Mouse (Mus musculus) T-helper 2 cell (primary cell): Measurements from ENCODE around the gene Slc24a1.
"Not testable (repeated sequence)": the region's sequence is repeated elsewhere in the genome, so short reads cannot be mapped to it uniquely, and the experiment has no call there.

ENCODE experiments used
- in situ Hi-C: fragments of 300-600 bp; cut with MboI, MseI; formaldehyde crosslinking; loops from one replicate; pipeline ENCODE4 v1.15.1; 2025; ENCODE audit warnings: high pct_unique_total_duplicates

Gene Slc24a1

GRCm38 (mm10) chr9:64951161-64951657 is at the start of gene Slc24a1:
Gene Slc24a1 (minus strand): TSS chr9:64951607.
- in situ Hi-C loops = no loop called here

GRCm38 (mm10) chr9:64995464-64995863 is 44.1 kb upstream of the Slc24a1 start:
- in situ Hi-C loops = not testable (repeated sequence)

GRCm38 (mm10) chr9:64990291-64990690 is 38.9 kb upstream of the Slc24a1 start:
- in situ Hi-C loops = no loop called here

DNA sequence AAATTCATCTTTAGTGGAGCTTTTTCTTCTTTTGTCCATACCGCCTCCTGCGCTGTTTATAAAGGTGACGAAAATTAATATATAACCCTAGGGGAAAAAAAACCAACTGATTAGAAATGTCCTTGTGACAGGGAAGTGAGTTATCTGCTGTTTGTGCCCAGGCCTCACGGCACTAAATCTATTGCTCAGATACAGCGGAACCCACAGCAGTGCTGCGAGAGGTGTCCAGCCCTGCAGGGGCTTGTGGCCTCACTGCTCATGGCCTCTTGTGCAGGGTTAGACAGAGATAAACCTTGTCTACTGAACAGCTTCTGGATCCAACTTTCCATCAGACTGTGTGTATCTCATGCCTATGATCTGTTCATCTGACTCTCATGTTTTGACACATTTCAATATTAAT is 37.0 kb upstream of the Slc24a1 start:
- in situ Hi-C loops = no loop called here

GRCm38 (mm10) chr9:64987651-64988050 is 36.2 kb upstream of the Slc24a1 start:
- in situ Hi-C loops = no loop called here

DNA sequence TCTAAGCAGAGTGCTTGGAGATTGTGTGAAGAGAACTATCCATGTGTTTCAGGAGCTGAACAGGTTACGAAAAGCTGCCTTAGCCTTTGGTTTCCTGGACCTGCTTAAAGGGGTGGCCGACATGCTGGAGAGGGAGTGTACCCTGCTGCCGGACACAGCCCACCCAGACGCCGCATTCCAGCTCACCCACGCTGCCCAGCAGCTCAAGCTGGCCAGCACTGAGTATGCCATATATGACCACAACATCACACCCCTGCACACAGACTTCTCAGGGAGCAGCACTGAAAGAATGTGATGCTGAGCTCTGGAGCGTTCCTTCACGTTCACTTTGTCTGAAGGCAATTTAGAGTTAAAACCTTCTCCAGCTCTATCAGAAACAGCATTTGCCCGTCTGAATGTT is 34.4 kb upstream of the Slc24a1 start:
- in situ Hi-C loops = no loop called here

GRCm38 (mm10) chr9:64985037-64985794 is 33.8 kb upstream of the Slc24a1 start:
- in situ Hi-C loops = no loop called here

- in situ Hi-C loops = no loop called here
Measured at GRCm38 (mm10) chr9:64981904-64982303, 30.5 kb upstream of the Slc24a1 start.

DNA sequence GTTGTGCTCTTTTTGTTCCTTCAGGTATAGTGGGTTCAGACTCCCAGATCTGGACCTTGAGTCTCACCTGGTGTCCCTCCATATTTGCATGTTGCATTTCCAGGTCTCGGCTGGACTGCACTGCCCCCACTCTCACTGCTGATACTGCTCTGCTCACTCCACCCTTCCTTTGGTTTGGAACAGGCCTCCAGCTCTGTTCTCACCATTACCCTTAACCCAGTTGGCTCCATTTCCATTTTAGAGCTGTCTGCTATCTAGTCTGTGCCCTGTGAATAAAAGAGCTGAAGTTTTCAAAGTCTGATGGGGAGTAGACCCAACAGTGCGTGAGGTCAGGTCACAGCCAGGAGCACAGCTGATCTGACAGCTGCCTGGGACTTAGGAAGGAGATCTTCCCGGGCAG is 29.1 kb upstream of the Slc24a1 start:
- in situ Hi-C loops = no loop called here

- in situ Hi-C loops = no loop called here
Measured at GRCm38 (mm10) chr9:64960978-64961320, 9.5 kb upstream of the Slc24a1 start.

- in situ Hi-C loops = no loop called here
Measured at GRCm38 (mm10) chr9:64960117-64960977, 8.9 kb upstream of the Slc24a1 start, which contains the start of gene Ints14. Gene Ints14 (plus strand): TSS chr9:64960905.

GRCm38 (mm10) chr9:64957276-64957675 is 5.9 kb upstream of the Slc24a1 start:
- in situ Hi-C loops = no loop called here

GRCm38 (mm10) chr9:64956337-64956736 is 4.9 kb upstream of the Slc24a1 start:
- in situ Hi-C loops = no loop called here

DNA sequence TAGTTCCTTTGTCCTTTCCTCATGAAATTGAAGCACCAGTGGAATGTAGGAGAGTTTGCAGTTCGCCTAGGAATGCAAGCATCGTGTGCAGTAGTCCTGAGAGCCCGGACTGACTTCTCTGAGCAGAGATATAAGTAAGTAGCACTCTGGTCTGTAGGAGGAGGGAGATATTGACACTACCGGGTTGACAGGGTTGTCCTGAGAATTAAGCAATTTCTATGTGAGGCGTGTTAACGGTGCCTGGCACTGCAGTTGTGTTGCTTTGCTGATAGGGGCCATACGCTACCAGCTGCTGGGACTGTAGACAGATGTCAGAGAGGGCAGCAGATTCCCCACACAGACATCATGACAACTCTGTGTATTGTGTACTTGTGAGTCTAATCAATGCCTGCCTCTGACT is 1.8 kb upstream of the Slc24a1 start:
- in situ Hi-C loops = no loop called here

DNA sequence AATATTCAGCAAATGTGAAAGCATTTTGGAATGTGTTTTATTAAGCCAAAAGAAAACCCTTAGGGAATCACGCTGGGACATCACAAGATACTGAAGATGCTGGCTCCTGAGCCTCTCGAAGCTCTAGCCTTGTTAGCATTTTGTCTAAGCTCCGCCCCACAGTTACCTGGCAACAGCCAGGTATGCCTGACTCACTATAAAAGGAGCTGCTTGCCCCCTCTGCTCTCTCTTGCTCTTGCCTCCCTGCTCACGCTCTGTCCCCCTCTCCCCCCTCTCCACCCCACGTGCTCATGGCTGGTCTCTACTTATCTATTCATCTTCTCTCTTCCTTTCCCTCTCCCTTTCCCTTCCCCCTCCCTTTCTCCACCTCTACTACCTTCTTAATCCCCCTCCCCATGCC is 648 bp upstream of the Slc24a1 start:
- in situ Hi-C loops = no loop called here

GRCm38 (mm10) chr9:64947483-64948095 is 3.8 kb downstream of the Slc24a1 start:
- in situ Hi-C loops = no loop called here

DNA sequence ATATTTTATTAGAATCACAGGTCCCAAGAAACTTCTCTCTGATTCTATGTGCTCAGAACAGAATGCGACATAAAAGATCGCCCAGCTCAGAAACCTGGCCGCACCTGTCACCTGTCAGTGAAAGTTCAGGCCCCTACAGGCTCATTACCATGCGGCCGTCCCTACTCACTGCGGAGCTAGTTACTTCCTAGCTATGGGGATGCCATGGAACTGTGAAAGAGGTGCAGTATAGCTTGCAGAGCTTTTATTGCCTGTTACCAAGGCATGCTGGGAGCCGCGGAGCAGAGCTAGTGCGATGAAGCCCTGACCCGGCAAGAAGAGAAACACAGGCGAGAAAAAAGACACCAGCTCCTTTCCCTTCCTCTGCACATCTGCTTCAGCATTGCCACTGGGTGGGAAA is 7.4 kb downstream of the Slc24a1 start:
- in situ Hi-C loops = no loop called here

DNA sequence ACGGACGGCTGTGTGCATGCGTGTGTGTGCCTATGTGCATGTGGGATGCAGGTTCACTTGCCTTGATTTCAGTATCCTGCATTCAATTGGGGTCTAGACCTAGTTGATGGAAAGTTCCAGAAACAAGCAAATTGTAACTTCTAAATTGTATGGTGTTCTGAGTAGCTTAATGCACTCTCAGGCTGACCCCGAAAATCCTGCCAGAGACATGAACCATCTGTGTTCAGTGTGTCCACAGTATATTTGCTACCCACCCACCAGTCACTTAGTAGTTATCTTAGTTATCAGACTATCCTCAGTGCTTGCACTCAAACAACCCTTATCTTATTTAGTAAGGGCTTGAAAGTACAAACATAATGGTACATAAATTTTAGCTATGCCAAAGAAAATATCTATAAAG is 9.8 kb downstream of the Slc24a1 start:
- in situ Hi-C loops = no loop called here

DNA sequence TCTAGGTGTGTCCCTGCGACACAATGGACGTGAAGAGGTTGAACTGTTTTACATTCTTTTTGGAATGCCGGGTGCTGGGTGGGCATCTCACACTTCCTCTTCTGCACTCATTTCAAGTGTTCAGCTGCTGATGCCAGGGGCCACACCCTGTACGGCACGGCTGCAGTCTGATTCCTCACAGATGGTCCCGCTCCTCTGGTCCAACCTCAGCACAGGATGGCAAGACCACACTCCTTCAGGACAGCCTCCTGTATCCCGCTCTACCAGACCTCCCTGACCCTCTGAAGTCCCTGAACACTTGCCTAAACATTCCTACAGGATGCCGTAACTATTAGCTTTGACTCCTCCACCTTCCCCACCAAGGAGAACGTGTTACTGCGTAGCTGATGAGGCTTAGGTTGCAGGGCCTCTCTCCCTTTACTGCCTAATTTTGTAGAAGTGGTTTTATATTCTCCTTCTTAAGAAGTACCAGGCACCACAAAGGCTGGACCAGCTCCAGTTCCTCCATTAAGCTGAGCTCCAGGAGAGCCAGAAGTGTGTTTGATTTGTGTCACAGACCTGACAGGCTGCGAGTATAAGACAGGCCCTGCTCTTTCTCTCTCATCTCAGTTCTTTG is 10.6 kb downstream of the Slc24a1 start:
- in situ Hi-C loops = no loop called here

- in situ Hi-C loops = no loop called here
Measured at GRCm38 (mm10) chr9:64939790-64940189, 11.6 kb downstream of the Slc24a1 start.

DNA sequence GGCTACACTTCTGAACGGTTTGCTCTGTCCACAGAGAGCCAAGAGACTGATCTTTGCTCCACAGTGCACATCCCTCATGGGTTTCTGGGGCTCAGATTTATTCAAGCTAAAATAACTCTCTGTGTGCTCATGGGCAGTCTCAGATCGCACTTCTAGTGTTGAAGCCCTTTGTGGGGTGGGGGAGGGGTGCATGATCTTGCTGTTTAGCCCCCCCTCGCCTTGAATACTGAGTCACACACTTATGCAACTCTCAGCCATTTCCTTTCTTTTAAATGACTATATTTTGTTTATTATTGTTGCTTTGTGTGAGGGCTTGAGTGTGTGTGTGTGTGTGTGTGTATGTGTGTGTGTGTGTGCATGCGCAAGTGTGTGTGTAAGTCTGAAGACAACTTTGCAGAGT is 12.1 kb downstream of the Slc24a1 start:
- in situ Hi-C loops = no loop called here

DNA sequence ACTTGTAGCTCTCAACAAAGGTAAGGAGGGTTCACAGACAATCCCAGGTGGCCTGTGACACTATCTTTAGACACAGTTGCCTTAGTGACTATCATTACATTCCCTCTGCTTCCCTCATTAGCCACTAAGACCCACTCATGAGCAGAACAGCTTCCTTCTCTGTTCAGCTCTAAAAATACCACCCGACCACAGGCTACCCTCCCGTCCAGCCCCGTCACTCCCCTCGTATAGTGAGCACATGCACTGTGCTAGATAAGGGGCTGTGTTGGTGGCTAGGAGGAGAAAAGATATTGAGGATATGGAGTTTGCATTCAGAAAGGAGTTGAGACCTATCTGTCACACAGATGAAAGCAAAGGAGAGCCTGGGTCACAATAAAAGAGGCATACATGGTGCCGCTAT is 12.9 kb downstream of the Slc24a1 start:
- in situ Hi-C loops = no loop called here
